22 mouse cellular contexts compared by ENCODE assay signal in genomic region chr16:44655306-44655705, GRCm38 (mm10).
DNase-seq lines count a peak whose midpoint lies in the region; ATAC-seq and TF ChIP-seq lines count a peak whose summit lies in the region.
"Had no signal": no experiment of that assay in that cellular context is flagged by ENCODE, and none has a peak within 500 bp of the region (broad histone marks: within the 10 kb centered on the region; RNA-seq: fewer than 3 reads in every experiment).

No protein-coding gene starts in this region.

- in situ Hi-C loops in Patski (cut with MboI; ENCODE audit: low pct_unique_long_range_greater_than_20kb), result no loop called here

- no peaks in the 10 kb centered on the region for H3K36me3 ChIP-seq in hindbrain, embryonic 10.5 days
- H3K36me3 ChIP-seq: hindbrain, embryonic 13.5 days; liver, embryonic 12.5 days; midbrain, embryonic 12.5 days; neural tube, embryonic 12.5 days had no signal

- ATAC-seq in Patski, result no peak
- ATAC-seq: forebrain, embryonic 16.5 days; inflammation-experienced regulatory T-cells, adult 6 months; liver, embryonic 12.5 days had no signal

- POLR2A ChIA-PET in Patski (lab: Charles Lee), result no interaction called here

- intact Hi-C loops in gastrocnemius, adult 2 months (cut with DNase I), result no loop called here

- H3K27me3 ChIP-seq in Patski, result no peaks in the 10 kb centered on the region
- H3K27me3 ChIP-seq in hindbrain, embryonic 10.5 days (ENCODE audit: insufficient read depth, poor library complexity, severe bottlenecking), result no peaks in the 10 kb centered on the region
- H3K27me3 ChIP-seq: hindbrain, embryonic 13.5 days; liver, embryonic 12.5 days; midbrain, embryonic 12.5 days; neural tube, embryonic 12.5 days had no signal

- no peaks in the 10 kb centered on the region; the same call in 1 of the 2 replicates for H3K4me1 ChIP-seq in hindbrain, embryonic 10.5 days (replicated peaks)
- H3K4me1 ChIP-seq: hindbrain, embryonic 13.5 days; liver, embryonic 12.5 days; midbrain, embryonic 12.5 days; neural tube, embryonic 12.5 days had no signal

- H3K4me3 ChIP-seq in gastrocnemius, adult 2 months, result no peak overlapping the region
- no peak overlapping the region for H3K4me3 ChIP-seq in hindbrain, embryonic 10.5 days
- H3K4me3 ChIP-seq: erythroblast, embryonic 14.5 days; hindbrain, embryonic 13.5 days; liver, embryonic 12.5 days; midbrain, embryonic 12.5 days; neural tube, embryonic 12.5 days had no signal

- TF ChIP-seq CTCF in gastrocnemius, adult 2 months (IDR thresholded peaks at IDR 0.05), result no peak
- no peak for TF ChIP-seq CTCF in Patski (IDR thresholded peaks at IDR 0.05)

- DNase-seq in gastrocnemius, adult 2 months, result peak; percentile 29
- no peak for DNase-seq in gastrocnemius, postnatal 25 days
- DNase-seq in lung, postnatal 10 days, result peak; percentile 19
- no peak for DNase-seq in lung, postnatal 14 days
- DNase-seq in Patski (ENCODE audit: low read depth, low spot score), result peak; percentile 13
- peak; percentile 51 for DNase-seq in skeletal muscle tissue, adult 2 months (ENCODE audit: low read depth, low spot score)
- DNase-seq in hindbrain, embryonic 10.5 days (ENCODE audit: low spot score), result no peak
- no peak for DNase-seq in cerebellum, postnatal 10 days
- DNase-seq: adrenal gland, postnatal 25 days; cerebellum, adult 18-20 months; kidney, adult 8-10 months; kidney, postnatal 25 days; lung, adult 2 months; thymus, adult 18-20 months had no signal

- H3K27ac ChIP-seq in gastrocnemius, adult 2 months, result no peak overlapping the region
- H3K27ac ChIP-seq in hindbrain, embryonic 10.5 days, result no peak overlapping the region
- H3K27ac ChIP-seq: hindbrain, embryonic 13.5 days; liver, embryonic 12.5 days; macrophage; midbrain, embryonic 12.5 days; neural tube, embryonic 12.5 days had no signal

- WGBS in hindbrain, embryonic 10.5 days, result 77% methylated on average over 3 of the region's 3 CpGs

- peaks cover 9% of the 10 kb centered on the region; the same call in 1 of the 2 replicates for H3K9me3 ChIP-seq in hindbrain, embryonic 10.5 days
- H3K9me3 ChIP-seq: hindbrain, embryonic 13.5 days; liver, embryonic 12.5 days; midbrain, embryonic 12.5 days had no signal

- CTCF ChIA-PET in Patski (lab: Charles Lee), result interaction anchor here (1.0 kb wide), 1 partner anchor 11 kb away, joined by 4 read pairs; no protein-coding TSS in a partner anchor

Comparison
In these comparisons a context has a peak if more than half of its experiments do, and no peak if none do; other contexts are left out.
1. DNase-seq: peak in gastrocnemius, adult 2 months (single experiment), lung, postnatal 10 days (single experiment), Patski (single experiment) and skeletal muscle tissue, adult 2 months (single experiment); none in gastrocnemius, postnatal 25 days (single experiment), lung, postnatal 14 days (single experiment), hindbrain, embryonic 10.5 days (single experiment) and cerebellum, postnatal 10 days (0 of 2).